Mouse (Mus musculus): ENCODE results near the gene Tesmin. TPM values are rescaled to one million over a fixed set of nuclear protein-coding genes. Genes with fewer than 3 reads are reported as not detected.

Gene Tesmin
- polyA plus RNA-seq, 1 experiment: 0.15 TPM

DNA sequence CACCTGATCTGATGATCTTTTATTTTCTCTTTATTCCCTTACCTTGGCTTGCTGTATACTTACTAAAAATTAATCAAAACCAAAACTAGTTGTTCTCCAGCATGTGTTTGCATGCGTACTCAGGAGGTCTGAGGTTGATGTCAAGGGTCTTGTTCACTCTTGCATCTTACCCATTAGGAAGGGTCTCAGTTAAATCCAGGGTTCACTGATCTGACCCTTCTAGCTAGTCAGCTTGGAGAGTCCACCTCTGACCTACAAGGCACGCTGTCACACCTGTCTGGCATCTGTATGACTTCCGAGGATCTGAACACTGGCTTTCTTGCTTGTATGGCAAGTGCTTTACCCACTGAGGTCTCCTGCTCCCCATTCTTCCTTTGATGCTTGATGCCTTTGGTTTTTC is 62.1 kb downstream of the Tesmin start:
- TF ChIP-seq POLR2A (IDR thresholded peaks at IDR 0.05; ENCODE audit: borderline replicate concordance, insufficient read depth, low read length): no peak
- no peak for TF ChIP-seq CTCF (IDR thresholded peaks at IDR 0.05; ENCODE audit: borderline replicate concordance, insufficient read depth, low read depth, low read length)
- WGBS: 94% methylated on average over 3 of the region's 3 CpGs
- no peak for DNase-seq
- Histone ChIP-seq H3K4me3 (replicated peaks; ENCODE audit: insufficient read depth, low read depth, low read length) (no peak overlapping the region), H3K27ac (ENCODE audit: insufficient read depth, low read length) (no peak overlapping the region), H3K27me3 (ENCODE audit: control insufficient read depth, insufficient read depth, low read length) (no peaks in the 10 kb centered on the region), H3K4me1 (ENCODE audit: control insufficient read depth, insufficient read depth, low read length) (no peaks in the 10 kb centered on the region)

DNA sequence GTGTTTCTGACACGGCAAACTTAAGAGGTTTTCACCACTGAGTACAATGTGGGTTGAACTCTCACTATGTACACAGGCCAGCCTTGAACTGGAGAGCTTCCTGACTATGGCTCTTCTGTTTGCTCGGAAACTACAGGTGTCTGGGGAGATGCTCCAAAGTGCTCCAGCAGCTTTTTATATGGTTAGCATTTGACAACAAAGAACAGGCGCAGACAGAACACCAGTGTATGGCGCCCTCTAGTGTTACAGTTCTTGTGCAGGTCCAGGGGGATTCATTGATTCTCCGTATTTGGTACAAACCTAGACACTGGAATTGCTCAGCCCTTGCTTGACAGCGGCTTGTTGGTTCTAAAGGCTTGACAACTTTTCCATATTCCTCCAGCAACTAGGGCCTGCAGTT is 62.5 kb downstream of the Tesmin start:
- Histone ChIP-seq H3K27ac (ENCODE audit: insufficient read depth, low read length) (no peak overlapping the region), H3K4me3 (replicated peaks; ENCODE audit: insufficient read depth, low read depth, low read length) (no peak overlapping the region), H3K4me1 (ENCODE audit: control insufficient read depth, insufficient read depth, low read length) (no peaks in the 10 kb centered on the region), H3K27me3 (ENCODE audit: control insufficient read depth, insufficient read depth, low read length) (no peaks in the 10 kb centered on the region)
- TF ChIP-seq POLR2A (IDR thresholded peaks at IDR 0.05; ENCODE audit: borderline replicate concordance, insufficient read depth, low read length): no peak
- TF ChIP-seq CTCF (IDR thresholded peaks at IDR 0.05; ENCODE audit: borderline replicate concordance, insufficient read depth, low read depth, low read length): peak; percentile 66; the same call in 1 of the 2 replicates
- peak; percentile 55 to 56 for DNase-seq
- 17% methylated on average over 6 of the region's 6 CpGs for whole genome bisulfite sequencing

- Histone ChIP-seq H3K27me3 (ENCODE audit: control insufficient read depth, insufficient read depth, low read length) (no peaks in the 10 kb centered on the region), H3K27ac (ENCODE audit: insufficient read depth, low read length) (no peak overlapping the region), H3K4me1 (ENCODE audit: control insufficient read depth, insufficient read depth, low read length) (no peaks in the 10 kb centered on the region), H3K4me3 (replicated peaks; ENCODE audit: insufficient read depth, low read depth, low read length) (no peak overlapping the region)
- WGBS: 25% methylated on average over 6 of the region's 6 CpGs
- TF ChIP-seq POLR2A (IDR thresholded peaks at IDR 0.05; ENCODE audit: borderline replicate concordance, insufficient read depth, low read length) (no peak), CTCF (IDR thresholded peaks at IDR 0.05; ENCODE audit: borderline replicate concordance, insufficient read depth, low read depth, low read length) (no peak)
- DNase-seq: no peak
Observed at GRCm38 (mm10) chr19:3451649-3452048, 63.0 kb downstream of the Tesmin start.

Other genes starting within 250 kb of the Tesmin start
- gene Mrpl21, start 106.0 kb upstream of the Tesmin start, polyA plus RNA-seq (2012; rRNA removed): 56.6 and 61.3 TPM in 2 replicates
- 9.2 and 9.8 TPM in 2 replicates for gene Ighmbp2, start 105.8 kb upstream of the Tesmin start, polyA plus RNA-seq (2012; rRNA removed)
- gene Cpt1a, start 66.5 kb upstream of the Tesmin start, polyA plus RNA-seq (2012; rRNA removed): 22.2 and 24.1 TPM in 2 replicates
- 6.7 and 7.1 TPM in 2 replicates for gene Gal, start 25.7 kb downstream of the Tesmin start, polyA plus RNA-seq (2012; rRNA removed)
- 95.8 and 101 TPM in 2 replicates for gene Ppp6r3, start 186.9 kb downstream of the Tesmin start, polyA plus RNA-seq (2012; rRNA removed)